Mouse (Mus musculus) large intestine, adult 2 months (tissue): ENCODE data around the gene Notum. TPM values are rescaled to one million over a fixed set of nuclear protein-coding genes. Genes with fewer than 3 reads are reported as not detected.

Experiments used
- DNase-seq: peaks from one replicate; pipeline ENCODE4 v3.0.0-alpha.2; 2012; ENCODE audit warnings: low read depth, low spot score
- WGBS: fragments of 180-500 bp; shearing (Covaris S2); methylation state at CpG from one replicate; pipeline ENCODE4 v1.1.7; 2018; 5-methylcytosine and 5-hydroxymethylcytosine counted together
- polyA plus RNA-seq: library from polyadenylated mRNA; depleted of rRNA; stranded (reverse); fragments of >200 nt; gene quantifications from 2 replicates; pipeline ENCODE4 v1.2.3, GENCODE M21; 2012; rRNA removed

Notum gene
- polyA plus RNA-seq = 0.45 and 0.79 TPM in 2 replicates

DNA sequence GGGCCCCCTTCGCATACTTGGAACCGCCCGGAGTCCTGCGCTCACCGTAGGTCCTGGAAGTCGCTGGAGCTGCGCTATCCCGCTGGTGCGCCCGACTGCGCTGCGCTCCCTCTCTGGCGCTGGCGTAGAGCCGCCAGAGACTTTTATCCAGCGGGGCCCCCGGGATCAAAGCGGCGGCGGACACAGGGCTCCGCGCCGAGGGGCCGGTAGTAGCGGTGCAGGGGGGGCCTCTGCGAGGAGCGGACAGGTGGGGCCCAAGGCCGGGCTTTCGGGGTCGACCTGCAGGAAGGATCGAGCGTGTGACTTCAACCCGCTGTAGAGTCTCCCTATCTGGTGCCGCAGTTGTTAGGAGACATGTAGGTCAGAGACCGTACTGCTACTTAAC, at the start of gene Notum:
Gene Notum (minus strand): TSS at position 100 of the 385 bp plus-strand sequence.
- no peak for DNase-seq
- WGBS = 2% methylated on average over 35 of the region's 35 CpGs

DNA sequence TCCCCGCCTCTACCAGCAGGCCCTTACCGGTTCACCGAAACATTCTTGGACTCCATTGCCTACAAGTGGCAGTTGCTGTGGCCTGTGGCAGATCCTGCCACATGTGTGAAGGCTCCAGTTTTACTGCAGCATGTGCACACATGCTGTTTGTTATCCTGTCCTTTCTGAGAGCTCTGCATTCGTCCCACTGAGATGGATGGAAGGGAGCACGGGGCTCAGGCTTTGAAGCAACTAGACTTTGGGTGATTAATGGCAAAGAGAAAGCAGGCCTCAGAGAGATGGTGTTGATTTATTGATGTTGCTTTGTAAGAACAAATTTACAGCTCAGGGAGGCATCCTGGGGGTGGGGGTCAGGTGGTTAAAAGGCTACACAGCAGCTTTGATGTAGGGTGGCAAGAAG, 49.7 kb upstream of the Notum start:
- 75% methylated on average over 5 of the region's 5 CpGs for WGBS
- no peak for DNase-seq

DNA sequence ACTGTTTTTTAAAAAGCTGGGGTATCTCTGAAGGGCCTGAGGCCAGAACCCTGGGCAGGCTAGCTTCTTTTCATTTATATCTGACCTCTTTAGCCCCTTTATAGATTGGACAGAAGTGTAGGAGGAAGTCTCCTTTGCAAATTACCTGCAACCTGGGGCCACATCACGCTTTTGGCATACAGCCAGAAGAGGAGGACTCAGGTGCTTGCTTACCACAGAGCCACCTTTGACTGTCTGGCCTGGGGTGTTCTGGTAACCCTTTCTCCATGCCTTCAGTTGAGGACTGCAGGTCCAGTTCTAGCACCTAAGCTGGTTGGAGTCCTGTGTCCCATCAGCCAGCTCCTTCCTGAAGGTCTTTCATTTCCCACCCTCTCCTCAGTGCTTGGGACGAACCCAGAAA, 48.6 kb upstream of the Notum start:
- DNase-seq = no peak
- 41% methylated on average over 2 of the region's 2 CpGs for WGBS

DNA sequence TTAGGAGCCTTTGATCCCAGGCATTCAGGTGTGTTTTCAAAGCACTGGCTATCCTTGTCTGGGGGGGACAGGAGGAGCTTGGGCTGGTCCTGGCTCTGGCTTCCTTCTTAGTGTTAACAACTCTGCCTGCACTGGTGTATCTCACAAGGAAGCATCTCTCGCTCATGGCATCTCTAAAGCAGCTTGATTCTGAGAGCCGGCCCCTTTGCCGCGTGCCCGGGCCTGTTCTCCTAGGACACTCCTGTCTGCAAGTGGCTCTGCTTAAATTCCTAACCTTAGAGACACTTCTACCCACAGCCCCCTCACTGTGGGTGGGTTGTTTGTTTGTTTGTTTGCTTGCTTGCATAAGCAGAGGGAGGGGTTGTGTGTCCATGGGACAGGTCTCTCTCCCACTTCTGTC, 47.0 kb upstream of the Notum start:
- WGBS = 57% methylated on average over 5 of the region's 5 CpGs
- DNase-seq = no peak

DNA sequence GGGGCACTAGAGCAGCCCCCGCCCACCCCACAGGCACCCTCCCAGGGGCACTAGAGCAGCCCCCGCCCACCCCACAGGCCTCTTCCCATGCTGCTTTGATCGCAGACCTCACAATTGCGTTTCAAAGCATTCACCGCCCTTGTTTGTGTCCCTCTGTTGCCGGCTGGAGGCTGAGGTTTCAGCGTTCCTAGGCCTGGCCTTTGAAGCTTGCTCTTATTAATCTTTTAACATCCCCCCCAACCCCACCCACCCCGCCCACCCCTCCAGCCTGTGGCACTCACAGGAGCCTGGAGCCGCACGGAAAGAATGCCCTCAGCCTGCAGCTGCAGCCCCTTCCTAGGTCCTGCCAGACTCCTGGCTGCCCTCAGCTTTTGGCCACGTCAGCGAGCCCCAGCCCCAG, 46.2 kb upstream of the Notum start:
- DNase-seq = no peak
- WGBS = 74% methylated on average over 12 of the region's 12 CpGs

DNA sequence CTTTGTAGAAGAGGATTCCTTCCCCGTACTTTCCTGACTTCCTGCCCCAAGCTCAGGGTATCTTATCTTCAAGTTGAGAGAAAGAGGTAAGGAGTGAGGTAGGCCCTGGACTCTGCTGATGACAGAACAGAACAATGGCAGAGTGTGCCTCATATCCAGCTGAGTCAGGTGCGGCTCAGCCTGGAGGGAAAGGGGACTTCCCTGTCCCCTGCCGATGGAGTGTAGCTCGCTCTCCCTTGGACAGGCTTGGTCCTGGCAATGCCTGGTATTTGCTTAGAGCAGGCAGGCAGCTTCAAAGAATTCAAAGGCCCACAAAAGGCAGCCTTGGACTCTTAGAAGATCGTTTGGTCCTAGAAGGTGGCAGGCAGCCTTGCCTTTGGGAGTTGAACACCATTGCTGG, 45.1 kb upstream of the Notum start:
- no peak for DNase-seq
- WGBS = 68% methylated on average over 5 of the region's 5 CpGs

DNA sequence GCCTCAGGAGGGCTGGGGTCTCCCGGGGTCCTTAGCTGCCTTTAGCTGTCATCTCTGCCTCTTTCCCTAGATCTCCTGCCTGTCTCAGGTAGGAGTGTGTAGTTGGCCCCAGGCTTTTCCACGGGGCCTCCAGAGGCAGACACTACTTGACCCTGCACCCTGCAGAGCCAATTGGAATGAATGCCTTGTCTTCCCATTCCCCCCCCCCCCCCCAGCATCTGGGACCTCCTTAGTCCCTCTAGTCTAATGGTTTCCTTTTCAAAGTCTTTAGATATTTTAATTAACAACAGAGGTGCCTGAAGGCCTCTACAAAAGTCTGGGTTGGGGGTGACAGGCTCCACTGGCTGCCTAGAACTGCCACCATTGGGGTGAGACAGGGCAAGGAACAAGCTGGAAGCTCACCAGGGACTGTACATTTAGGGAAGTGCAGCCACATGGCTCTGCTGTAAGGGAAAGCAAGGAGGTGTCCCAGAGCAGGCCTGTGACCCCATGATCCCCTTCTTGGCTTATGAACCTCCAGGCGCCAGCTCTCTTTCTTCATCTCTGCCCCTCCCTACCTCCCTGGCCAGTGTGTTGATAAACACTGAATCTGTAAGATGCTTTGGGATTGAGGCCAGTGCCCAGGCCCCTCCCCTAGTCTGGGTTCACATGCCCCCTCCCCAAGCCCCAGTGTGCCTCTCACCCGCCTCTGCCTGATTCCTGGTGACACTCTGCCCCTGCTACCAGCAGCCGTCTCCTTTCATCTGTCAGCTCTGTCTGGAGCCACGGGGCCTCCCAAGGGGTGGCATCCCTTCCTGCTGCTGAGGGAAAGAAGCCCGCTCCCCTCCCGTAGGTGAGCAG, 43.7 kb upstream of the Notum start:
- 76% methylated on average over 8 of the region's 8 CpGs for WGBS
- no peak for DNase-seq

DNA sequence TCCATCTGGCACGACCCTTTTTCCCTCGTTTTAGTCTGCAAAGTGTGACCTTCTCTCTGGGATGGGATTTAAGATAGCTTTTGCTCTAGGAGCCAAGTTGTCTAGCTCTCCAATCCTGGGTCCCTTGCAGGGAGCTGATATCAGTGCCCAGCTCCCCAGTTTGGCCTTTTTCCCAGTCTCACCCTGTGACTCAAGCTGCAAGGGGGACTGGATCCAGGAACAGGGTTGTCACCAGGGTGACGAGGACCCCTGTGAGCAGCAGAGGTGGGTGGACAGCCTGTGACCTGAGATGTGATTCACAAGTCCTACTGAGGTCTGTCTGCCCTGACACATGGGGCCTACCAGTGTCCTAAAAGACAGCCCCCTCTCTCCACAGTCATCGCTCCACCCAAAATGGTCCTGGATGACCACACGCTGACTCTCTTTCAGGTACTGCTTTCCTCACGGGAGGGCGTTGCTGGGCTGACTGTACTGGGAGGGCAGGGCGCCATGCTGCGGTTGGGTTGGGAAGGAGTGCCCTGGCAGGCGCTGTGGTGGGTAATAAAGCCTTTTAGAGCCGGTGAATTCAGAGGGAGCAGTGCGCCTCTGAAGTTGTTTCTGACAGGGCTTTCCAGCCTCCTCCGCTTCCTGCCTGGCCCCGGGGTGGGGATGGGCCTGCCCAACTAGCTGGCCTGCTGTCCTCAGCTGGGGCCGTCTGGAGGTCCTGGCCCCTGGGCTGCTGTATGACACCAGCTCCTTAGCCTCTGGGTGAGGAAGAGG, 42.9 kb upstream of the Notum start:
- 36% methylated on average over 15 of the region's 15 CpGs for WGBS
- no peak for DNase-seq

DNA sequence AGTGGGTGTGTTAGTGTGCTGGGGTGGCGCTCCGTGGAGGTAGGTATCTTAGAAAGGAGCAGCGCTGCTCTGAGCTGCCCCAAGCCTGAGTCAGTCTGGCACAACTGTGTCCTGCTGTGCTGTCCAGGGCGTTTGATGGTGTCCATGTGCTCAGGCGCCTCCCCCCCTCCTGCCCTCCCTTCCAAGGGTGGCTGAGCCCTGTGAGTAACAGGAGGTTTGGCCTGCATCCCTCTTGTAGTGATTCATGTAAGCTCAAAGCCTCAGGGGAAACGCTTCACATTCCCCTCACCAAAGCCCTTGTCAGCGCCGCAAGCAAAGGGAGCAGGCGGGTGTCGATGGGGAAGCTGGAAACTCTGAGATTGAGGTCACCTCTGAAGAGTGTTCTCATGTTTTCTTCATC, 36.8 kb upstream of the Notum start:
- no peak for DNase-seq

DNA sequence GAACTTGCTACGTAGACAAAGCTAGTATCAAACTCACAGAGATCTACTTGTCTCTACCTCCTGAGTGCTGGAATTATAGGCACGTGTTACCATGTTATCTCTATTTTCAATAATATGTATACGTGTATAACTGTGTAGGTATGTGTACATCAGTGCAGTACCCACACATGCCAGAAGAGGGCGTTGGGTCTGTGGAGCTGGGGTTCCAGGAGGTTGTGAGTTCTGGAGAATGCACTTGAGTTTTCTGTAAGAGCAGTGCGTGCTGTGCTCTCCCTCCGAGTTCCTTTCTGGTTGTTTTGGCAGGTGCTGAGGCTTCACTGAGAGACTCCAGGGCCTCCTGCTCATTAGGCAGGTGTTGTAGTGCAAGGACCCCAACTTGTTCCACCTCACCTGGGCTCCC, 35.6 kb upstream of the Notum start:
- DNase-seq = no peak
- WGBS = 93% methylated on average over 6 of the region's 6 CpGs

More for the DNA sequence above, 36.8 kb upstream of the Notum start:
- 73% methylated on average over 10 of the region's 10 CpGs for WGBS

DNA sequence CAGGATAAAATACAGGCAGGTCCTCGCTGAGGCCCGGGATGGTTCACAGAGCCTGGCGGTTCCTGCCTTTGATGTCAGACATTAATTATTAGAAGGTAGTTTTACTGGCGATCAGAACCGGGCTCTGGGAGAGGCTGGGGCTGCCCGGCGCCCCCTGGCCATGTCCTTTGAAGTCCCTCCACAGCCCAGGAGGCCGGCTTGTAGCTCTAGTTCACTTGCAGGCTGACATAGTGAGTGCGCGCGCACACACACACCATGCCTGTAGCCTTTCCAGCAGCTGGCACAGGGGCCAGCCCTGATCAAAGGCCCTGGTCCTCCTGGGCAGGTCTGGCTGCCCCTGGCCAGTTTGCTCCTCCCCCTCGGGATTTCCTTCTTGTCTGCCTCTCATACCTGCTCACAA, 34.7 kb upstream of the Notum start:
- no peak for DNase-seq
- WGBS = 80% methylated on average over 12 of the region's 12 CpGs

DNA sequence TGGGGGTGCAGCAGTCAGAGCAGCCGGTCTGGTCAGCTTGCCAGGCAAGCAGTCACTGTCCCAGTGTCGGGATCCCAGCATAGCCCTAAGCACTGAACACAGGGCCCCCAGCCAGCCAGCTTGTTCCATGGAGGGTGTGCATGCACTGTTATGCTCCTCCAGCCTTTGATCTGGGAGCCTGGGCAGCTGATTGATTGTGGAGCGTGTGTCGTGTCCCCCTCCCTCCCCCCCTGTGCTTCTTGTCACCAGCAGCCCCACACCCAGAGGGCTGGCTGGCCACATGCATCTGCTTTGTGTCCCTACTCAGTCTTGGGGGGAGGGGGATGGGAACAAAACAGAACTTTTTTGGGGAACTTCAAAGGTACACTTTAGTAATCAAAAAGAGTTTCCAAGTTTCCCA, 34.2 kb upstream of the Notum start:
- WGBS = 71% methylated on average over 4 of the region's 4 CpGs
- no peak for DNase-seq

DNA sequence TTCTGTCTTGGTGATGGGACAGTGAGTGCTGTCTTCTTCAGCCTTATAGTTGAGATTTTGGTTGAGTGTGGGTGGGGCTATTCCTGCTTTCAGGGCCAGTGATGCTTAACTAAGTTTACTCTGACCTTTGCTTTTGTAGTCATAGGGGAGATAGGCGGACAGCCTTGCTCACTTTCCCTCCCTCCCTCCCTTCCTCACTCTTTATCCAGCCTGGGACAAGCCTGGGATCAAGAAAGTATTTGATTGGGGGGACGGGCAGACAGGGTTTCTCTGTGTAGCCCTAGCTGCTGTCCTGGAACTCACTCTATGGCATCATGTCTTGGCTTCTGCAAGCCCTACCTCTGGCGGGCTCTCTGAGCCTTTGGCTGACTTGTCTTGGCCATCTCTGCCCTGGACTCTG, 32.5 kb upstream of the Notum start:
- WGBS = 84% methylated on average over 3 of the region's 3 CpGs
- no peak for DNase-seq

DNA sequence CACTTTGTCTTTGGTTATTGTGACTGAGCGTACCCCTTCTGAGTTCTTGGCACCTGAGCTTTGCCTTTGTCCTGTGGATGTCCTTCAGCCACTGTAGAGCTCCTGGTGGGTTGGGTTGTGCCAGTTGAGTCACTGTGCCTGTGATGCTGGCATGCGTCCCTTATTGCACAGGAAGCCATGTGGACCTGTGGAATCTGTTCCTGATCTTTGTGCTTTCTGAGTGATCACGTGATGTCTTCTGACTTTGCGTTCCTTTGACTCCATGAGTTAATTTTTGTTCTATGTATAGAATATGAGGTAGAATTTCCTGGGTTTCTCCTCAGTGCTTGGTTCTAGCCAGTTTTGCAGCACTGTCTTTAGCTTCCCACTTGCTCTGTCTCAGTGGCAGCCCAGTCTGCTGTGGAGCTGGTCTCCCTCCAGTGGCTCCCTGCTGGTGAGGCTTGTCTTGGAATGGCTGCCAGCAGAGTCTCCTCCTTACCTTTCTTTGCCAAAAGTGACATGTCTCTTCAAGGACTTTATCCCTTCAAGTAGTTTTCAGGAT, 31.6 kb upstream of the Notum start:
- DNase-seq = no peak
- 38% methylated on average over 4 of the region's 4 CpGs for WGBS

DNA sequence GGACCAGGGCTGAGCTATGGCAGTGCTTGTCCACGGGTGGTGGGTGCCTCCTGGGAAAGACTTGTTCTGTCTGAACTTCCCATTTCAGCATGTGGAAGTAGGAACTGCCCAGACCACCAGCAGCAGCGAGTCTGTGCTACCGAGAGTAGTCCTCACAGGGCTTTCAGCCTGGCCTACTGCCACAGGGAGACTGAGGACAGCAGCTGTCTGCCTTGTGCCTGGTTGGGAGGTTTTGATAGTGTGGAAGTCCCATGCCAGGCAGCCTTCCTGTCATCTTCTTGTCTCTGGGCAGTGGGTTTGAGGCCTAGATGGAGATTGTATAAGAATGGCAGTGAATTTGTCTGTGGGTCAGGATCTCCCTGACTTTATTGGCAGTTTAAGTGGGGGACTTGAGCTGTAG, 28.4 kb upstream of the Notum start:
- no peak for DNase-seq

DNA sequence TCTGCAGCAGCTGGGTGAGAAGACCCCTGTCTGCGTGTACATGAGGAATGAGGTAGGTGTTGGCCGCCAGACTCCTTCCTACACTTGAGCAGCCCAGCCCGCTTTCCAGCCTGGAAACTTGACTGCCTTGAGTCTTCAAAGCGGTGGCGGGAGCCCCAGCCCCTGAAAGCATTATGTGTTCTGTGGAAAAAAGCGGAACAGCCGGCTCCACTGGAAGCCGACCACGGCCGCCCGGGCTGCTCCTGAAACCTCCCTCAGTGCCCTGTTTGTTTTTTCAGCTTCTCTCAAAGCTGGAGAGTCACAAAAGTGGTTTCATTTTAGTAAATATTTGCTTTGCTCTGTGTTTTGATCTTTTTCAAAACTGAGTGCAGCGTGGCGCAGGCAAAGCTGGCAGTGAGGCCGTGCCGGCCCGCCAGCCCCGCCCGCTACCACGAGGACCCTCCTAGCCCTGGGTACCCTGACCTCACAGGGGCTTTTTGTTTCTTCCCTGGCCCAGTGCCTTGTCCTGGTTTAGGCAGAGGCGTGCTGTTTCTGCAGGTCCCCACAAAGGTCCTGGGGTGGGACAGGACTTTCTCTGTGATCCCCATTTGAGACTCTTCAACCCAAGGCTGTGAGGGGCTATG, 25.8 kb upstream of the Notum start:
- no peak for DNase-seq
- 72% methylated on average over 20 of the region's 20 CpGs for WGBS

More for the DNA sequence above, 28.4 kb upstream of the Notum start:
- 89% methylated on average over 3 of the region's 3 CpGs for WGBS

DNA sequence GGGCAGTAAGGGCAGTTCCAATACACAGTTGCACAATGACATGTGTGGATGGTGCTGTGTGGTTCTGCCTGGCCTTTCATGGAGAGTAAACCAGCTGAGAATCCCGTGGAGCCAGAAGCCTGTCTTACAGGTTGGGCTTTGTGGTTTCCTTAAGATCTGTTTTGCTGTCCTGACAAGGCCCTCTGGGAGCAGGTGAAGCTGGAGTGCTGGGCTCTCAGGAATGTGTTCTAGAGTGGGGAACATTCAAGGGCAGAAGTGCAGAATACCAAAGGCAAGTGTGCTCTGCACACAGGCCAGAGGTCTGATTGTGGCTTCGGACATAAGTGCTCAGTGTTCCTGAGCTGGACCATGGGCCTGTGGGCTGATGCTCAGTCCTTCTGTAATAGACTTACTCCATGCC, 23.7 kb upstream of the Notum start:
- 83% methylated on average over 2 of the region's 2 CpGs for WGBS
- DNase-seq = no peak

DNA sequence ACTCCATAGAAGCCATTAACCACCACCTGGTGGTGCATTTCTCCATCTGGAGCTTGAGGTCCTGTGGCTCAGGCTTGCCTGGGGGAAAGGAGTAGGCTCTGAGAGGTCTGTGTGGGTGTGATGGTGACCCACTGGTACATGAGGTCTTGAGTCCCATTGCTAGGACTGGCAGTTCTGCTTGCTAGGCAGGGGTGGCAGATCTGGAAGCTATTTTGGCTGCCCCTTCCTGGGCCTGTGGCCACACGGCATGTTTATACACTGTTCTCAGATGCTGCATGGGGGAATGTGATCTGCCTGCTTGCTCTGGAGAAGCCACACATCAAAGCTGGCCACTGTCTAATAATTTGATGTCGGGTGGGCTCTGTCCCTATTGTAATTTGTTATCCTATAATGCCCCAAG, 23.1 kb upstream of the Notum start:
- WGBS = 87% methylated on average over 2 of the region's 2 CpGs

DNA sequence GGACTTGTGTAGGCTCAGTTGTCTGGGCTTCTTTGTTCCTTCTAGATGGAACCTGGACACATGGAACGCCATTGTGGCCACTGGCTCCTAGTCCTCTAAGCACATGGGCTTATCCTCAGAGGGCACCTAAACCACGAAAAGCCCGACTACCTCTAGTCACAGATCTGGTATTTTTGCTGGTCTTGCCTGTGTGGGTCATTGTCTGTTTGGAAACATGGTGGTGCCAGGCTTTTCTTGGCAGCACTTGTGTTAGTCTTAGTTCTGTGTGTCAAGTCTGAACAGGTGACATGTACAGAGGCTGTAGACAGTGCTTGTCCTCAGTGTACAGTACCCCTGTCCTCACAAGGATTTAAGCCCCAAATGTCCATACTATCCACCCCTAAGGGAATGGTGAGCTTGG, 22.6 kb upstream of the Notum start:
- WGBS = 95% methylated on average over 3 of the region's 3 CpGs
- DNase-seq = no peak

More for the DNA sequence above, 23.1 kb upstream of the Notum start:
- DNase-seq = no peak

DNA sequence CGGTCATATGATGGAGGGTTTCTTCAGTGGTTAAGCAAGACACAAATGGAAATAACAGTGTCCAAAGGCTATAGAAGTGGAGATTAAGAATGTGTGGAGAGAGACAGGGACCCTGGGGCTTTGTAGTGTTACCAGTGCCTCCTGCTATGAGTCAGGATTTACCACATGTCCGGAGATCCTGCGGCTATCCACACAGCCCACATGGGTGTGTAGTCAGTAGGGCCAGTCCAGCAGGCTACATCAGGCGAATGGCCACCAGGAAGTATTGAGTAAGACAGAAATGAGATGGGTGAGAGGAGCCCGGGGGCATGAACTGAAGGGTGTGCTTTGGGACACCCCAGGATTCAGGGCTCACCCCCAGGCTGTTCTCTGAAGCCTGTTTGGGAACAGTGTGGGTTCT, 21.7 kb upstream of the Notum start:
- WGBS = 94% methylated on average over 5 of the region's 5 CpGs
- no peak for DNase-seq
